Mouse (Mus musculus): Measurements from ENCODE around the gene Cfap97d1. TPM values are rescaled to one million over a fixed set of nuclear protein-coding genes. Genes with fewer than 3 reads are reported as not detected.

The Cfap97d1 gene
- polyA plus RNA-seq (2021): not detected

DNA sequence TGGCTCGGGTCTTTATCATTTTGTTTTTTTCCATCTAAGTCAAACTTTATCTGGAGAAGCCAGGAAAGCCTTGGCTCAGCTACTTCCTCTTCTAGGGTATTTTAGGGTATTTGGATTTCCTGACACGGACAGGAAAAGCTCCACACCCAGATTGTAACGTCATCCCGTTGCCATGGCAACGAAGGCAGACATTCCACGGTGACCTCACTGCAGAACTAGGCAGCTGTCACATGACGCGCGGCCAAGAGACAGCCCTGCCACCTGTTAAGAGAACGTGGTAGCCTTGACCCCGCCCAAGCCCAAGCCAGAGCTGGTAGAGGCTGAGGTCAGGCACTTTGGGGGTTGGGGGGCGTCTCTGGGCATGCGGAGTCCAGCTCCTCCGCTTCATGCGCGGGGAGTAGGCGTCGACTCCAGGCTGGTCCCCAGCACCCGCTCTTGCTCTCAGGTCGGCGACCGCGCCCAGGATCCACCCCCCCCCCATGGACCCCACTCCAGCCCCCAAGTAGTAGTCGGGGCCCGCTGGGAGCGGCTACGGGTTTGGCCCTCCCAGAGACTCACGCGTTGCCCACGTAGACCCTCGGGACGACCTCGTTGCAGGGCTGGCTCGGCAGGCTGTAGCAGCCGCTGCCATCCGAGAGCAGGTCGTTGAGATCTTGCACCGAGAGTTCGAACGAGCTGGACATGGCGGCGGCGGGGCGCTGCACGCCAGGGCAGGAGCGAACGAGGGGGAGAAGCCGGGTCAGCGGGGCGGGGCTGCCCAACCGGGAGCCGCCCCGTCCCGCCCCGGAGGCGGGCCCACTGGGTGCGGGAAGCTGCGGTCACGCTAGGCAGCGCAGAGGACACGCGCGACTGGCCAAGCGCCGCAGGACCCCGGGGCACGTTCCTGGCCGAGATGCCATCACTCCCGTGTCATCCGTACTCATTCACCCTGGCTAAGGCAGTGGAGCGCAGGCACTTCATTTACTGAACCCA, at the start of gene Cfap97d1:
TSS of gene Cfap97d1 (plus strand) at position 226 of the 972 bp plus-strand sequence.
- ATAC-seq: peak; percentile 78
- CTCF ChIA-PET: interaction anchor here (1.2 to 5.0 kb wide), 3 partner anchors 16 to 56 kb away, joined by 3 to 45 read pairs (median 5); partner anchors contain the start of gene Cd300lg
- H3K27me3 ChIP-seq: no peaks in the 10 kb centered on the region
- POLR2A ChIA-PET: interaction anchor here (0.6 to 1.3 kb wide), 4 partner anchors 11 to 348 kb away, joined by 3 to 4 read pairs (median 3); no protein-coding TSS in a partner anchor
- peak; percentile 78 for DNase-seq (ENCODE audit: low read depth, low spot score)
- TF ChIP-seq CTCF (IDR thresholded peaks at IDR 0.05): no peak
- in situ Hi-C loops (cut with MboI; ENCODE audit: low pct_unique_long_range_greater_than_20kb): no loop called here

DNA sequence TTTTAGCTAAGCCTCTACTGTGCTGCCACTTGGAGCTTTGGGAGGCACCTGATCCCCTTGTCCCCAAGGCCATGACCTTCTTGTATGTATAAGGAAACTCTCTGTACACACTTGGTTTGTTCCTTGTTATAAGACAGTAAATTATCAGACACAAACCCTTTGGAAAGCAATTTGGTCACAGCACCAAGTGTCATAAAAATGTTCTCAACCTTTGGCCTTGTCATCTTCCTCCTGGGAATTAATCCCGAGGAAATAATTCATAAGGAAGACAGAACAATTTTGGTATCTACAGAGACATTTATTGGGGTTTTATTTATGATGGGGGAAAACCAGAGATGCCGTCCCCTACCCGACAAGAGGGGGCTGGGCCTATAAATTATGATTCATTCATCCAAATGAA, 48.3 kb upstream of the Cfap97d1 start:
- peaks cover 38% of the 10 kb centered on the region for H3K27me3 ChIP-seq
- no peak for DNase-seq (ENCODE audit: low read depth, low spot score)
- POLR2A ChIA-PET: no interaction called here
- CTCF ChIA-PET: interaction anchor here (1.1 kb wide), 1 partner anchor 33 kb away, joined by 3 read pairs; no protein-coding TSS in a partner anchor
- no peak for ATAC-seq
- TF ChIP-seq CTCF (IDR thresholded peaks at IDR 0.05): no peak
- in situ Hi-C loops (cut with MboI; ENCODE audit: low pct_unique_long_range_greater_than_20kb): no loop called here

DNA sequence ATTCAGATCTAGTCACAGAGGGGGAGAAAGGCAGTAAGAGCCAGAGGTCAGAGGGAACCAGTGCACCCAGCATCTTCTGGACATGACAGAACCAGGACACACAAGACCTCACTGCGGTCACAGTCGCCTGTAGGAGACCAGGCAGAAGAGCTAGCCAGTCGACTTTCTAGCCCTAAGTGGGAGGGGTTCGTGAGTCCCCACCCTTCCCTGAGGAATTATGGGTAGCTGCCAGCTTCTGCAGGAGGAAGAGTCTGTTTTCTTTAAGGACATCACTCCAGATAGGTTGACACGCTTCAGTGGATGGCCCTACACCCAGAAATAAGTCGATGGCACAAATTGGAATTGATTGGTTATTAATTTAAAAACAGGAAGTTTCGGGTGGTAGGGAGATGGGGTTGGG, 47.7 kb upstream of the Cfap97d1 start:
- ChIA-PET CTCF (no interaction called here), POLR2A (no interaction called here)
- no peak for TF ChIP-seq CTCF (IDR thresholded peaks at IDR 0.05)
- ATAC-seq (no peak), DNase-seq (ENCODE audit: low read depth, low spot score) (no peak)
- H3K27me3 ChIP-seq: peaks cover 42% of the 10 kb centered on the region
- in situ Hi-C loops (cut with MboI; ENCODE audit: low pct_unique_long_range_greater_than_20kb): no loop called here

DNA sequence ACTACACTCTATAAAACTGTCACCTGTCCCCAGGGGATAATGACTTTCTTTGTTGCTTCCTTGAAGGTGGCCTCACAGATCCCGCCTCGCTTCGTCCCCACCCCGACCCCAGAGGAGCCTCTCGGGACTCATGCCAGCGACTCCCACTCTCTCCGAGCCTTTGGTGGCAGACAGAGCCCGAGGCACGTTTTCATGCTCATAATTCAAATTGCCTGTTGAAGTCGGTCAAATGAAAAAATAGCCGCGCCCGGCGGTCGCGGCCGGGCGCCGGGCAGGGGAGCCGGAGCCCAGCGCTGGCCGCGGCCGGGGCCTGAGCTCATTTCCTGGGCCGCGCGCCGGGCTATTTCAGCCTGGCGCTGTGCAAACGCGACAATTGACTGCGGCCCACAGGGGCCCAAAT, 47.0 kb upstream of the Cfap97d1 start:
- in situ Hi-C loops (cut with MboI; ENCODE audit: low pct_unique_long_range_greater_than_20kb): no loop called here
- no peak for TF ChIP-seq CTCF (IDR thresholded peaks at IDR 0.05)
- POLR2A ChIA-PET: no interaction called here
- CTCF ChIA-PET: no interaction called here
- peaks cover 40% of the 10 kb centered on the region for H3K27me3 ChIP-seq
- DNase-seq (ENCODE audit: low read depth, low spot score) (no peak), ATAC-seq (no peak)

DNA sequence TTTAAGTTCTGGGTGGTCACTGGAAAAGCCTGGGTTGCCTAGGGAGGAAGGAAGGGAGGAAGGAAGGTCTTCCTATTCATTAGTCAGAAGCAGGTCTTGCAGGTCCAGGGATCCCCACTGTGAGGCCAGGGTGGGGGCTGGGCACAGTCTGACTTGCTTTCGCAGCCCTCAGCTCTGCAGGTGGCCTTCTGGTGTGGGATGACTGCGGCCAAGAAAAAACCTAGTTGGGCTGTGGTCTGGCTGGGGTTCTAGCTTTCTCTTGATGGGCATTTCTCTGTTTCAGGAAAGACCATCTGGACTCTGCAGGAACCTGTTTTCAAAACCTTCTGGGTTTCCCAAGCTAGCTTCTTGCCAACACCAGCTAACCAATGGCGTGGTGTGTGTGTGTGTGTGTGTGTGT, 41.0 kb upstream of the Cfap97d1 start:
- peaks cover 35% of the 10 kb centered on the region for H3K27me3 ChIP-seq
- ChIA-PET CTCF (interaction anchor here (1.1 kb wide), 1 partner anchor 130 kb away, joined by 3 read pairs; no protein-coding TSS in a partner anchor), POLR2A (no interaction called here)
- ATAC-seq (no peak), DNase-seq (ENCODE audit: low read depth, low spot score) (no peak)
- in situ Hi-C loops (cut with MboI; ENCODE audit: low pct_unique_long_range_greater_than_20kb): no loop called here
- TF ChIP-seq CTCF (IDR thresholded peaks at IDR 0.05): no peak

DNA sequence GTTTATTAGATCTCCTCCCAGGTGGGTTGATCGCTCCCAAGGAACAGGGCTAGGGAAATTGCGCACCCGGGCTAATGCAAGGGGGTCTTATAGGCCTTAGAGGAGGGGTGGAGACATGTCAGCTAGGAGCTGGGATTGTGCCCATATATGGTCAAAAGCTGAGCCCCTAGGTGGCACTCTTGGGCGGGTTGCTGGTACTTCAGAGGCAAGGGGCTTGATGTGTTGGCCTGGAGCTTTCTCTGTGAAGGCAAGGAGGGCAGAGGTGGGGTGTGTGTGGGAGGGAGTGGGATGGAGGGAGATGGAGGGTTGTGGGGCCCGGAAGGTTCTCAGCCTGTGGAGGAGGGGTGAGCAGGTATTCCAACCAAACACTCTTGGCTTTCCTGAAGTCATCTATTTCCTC, 37.6 kb upstream of the Cfap97d1 start:
- TF ChIP-seq CTCF (IDR thresholded peaks at IDR 0.05): no peak
- no peak for DNase-seq (ENCODE audit: low read depth, low spot score)
- ATAC-seq: no peak
- ChIA-PET CTCF (interaction anchor here (0.8 to 1.6 kb wide), 3 partner anchors 9 to 22 kb away, joined by 3 to 7 read pairs (median 5); no protein-coding TSS in a partner anchor), POLR2A (no interaction called here)
- in situ Hi-C loops (cut with MboI; ENCODE audit: low pct_unique_long_range_greater_than_20kb): no loop called here
- peaks cover 25% of the 10 kb centered on the region for H3K27me3 ChIP-seq

DNA sequence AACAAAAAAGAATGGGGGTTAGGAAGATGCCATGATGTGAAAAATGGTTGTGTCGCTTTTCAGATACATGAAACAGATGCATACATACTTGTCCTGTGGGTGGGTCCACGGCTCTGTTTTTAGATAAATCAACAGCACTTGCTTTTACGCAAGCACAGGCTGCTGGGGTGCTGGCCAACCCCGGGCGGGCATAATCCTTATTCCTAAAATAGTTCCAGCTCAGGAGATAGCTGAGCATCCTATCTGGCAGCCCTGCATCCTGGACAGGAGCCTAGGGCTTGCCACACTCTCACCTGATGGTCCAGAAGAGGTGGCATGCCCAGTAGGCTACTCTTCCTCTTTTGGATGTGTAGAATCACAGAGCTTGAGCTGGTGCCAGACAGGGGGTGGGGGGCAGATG, 34.1 kb upstream of the Cfap97d1 start:
- ChIA-PET CTCF (interaction anchor here (0.9 kb wide), 1 partner anchor 19 kb away, joined by 3 read pairs; no protein-coding TSS in a partner anchor), POLR2A (no interaction called here)
- in situ Hi-C loops (cut with MboI; ENCODE audit: low pct_unique_long_range_greater_than_20kb): no loop called here
- no peak for ATAC-seq
- TF ChIP-seq CTCF (IDR thresholded peaks at IDR 0.05): no peak
- peaks cover 47% of the 10 kb centered on the region for H3K27me3 ChIP-seq
- no peak for DNase-seq (ENCODE audit: low read depth, low spot score)

DNA sequence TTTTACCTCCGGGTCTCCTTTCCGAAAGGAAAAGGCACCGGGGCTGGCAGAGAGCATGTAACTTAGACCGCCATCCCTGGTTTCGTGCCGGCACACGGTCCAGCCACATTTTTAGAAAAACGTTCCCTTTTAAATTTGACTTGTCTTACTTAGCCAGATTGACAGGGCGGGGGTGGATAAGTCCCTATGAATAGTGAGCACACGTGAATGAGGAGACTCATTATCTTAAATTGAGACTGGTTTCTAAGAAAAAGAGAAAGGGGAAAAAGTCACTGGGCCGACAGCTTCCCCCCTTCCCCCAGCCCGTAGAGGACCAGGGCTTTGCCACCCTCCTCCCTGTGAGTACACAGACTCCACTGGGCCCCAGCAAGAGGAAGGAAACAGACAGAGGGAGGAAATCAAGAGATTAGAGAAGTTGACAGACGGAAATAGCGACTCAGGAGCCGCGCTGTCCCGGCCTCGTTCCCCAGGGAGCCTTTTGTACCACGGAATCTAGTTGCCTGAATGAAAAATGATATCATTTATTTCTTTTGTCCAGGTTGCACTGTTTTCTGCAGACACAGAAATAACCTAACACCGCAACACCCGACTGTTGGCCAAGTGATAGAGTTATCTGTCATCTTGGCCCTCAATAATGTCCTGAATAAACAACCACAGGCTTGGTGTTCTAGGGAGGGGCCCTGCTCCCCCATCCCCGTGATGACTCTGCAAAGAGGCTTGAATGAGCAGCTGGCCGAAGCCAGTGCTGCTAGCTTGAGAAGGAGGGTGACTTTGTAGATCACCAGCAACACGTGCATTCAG, 31.3 kb upstream of the Cfap97d1 start:
- TF ChIP-seq CTCF (IDR thresholded peaks at IDR 0.05): no peak
- in situ Hi-C loops (cut with MboI; ENCODE audit: low pct_unique_long_range_greater_than_20kb): no loop called here
- ChIA-PET CTCF (interaction anchor here (3.7 kb wide), 1 partner anchor 16 kb away, joined by 10 read pairs; no protein-coding TSS in a partner anchor), POLR2A (interaction anchor here (0.8 to 1.4 kb wide), 2 partner anchors 13 to 16 kb away, joined by 3 read pairs; no protein-coding TSS in a partner anchor)
- DNase-seq (ENCODE audit: low read depth, low spot score) (no peak), ATAC-seq (no peak)
- peaks cover 62% of the 10 kb centered on the region for H3K27me3 ChIP-seq

DNA sequence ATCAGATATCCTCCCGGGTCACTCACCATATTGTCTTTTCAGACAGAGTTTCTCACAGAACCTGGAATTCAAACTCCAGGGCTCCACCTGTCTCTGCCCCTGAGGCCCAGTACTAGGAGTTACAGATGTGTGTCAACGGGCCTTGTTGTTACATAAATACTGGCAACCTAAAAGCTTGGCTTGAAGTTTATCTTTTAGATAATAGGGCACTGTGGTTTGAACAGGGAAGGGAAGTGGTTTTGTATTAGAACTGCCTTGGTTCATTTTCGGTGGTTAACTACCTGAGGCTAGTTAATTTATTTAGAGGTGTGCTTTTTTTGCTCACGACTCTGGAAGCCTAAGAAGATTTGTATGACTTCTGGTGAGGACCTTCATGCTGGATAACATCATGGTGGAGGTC, 30.6 kb upstream of the Cfap97d1 start:
- TF ChIP-seq CTCF (IDR thresholded peaks at IDR 0.05): no peak
- POLR2A ChIA-PET: interaction anchor here (1.1 to 1.4 kb wide), 2 partner anchors 15 to 26 kb away, joined by 3 read pairs; no protein-coding TSS in a partner anchor
- peaks cover 63% of the 10 kb centered on the region for H3K27me3 ChIP-seq
- ATAC-seq (no peak), DNase-seq (ENCODE audit: low read depth, low spot score) (no peak)
- in situ Hi-C loops (cut with MboI; ENCODE audit: low pct_unique_long_range_greater_than_20kb): no loop called here
- CTCF ChIA-PET: interaction anchor here (3.7 kb wide), 1 partner anchor 15 kb away, joined by 10 read pairs; no protein-coding TSS in a partner anchor

DNA sequence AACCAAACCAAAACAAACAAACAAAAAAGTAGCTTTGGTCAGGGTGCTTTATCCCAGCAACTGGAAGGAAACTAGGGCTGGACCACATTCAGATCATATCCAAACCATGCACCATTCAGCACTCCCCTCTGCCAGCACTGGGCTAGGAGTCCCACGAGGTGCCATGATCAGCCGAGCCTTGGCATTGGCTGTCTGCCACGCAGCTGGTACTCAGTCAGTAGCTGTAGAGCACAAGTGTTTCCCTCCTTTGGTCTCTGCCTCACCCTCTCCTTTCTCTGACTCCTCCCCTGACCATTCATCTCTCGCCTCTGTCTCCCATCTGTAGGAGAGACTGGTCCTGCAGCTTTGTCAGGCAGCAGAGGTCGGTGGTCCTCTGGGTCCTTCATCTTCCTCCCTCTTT, 26.6 kb upstream of the Cfap97d1 start:
- no peak for TF ChIP-seq CTCF (IDR thresholded peaks at IDR 0.05)
- ChIA-PET POLR2A (no interaction called here), CTCF (no interaction called here)
- no peak for ATAC-seq
- in situ Hi-C loops (cut with MboI; ENCODE audit: low pct_unique_long_range_greater_than_20kb): no loop called here
- H3K27me3 ChIP-seq: peaks cover 67% of the 10 kb centered on the region
- no peak for DNase-seq (ENCODE audit: low read depth, low spot score)

All from Patski (cell line).